Mouse (Mus musculus) CH12.LX (cell line): Measurements from ENCODE around the gene Gemin8.

ENCODE experiments used
- BHLHE40 ChIP-seq: IDR thresholded peaks from 2 replicates; pipeline ENCODE4 v1.6.1; 2011; ENCODE audit warnings: mild to moderate bottlenecking, low read depth, low read length, improper control_type of control experiment
- CHD1 ChIP-seq: IDR thresholded peaks from 2 replicates; pipeline ENCODE4 v1.6.1; 2012; ENCODE audit warnings: low read depth, low read length, improper control_type of control experiment, inconsistent platforms
- CTCF ChIP-seq, 2 experiments: IDR thresholded peaks in 1 of 2; conservative IDR thresholded peaks in 1 of 2; 2 replicates each; pipeline ENCODE4 v1.5.1; 2011 to 2012; ENCODE audit warnings: low read depth in 2 of 2, low read length in 2 of 2, improper control_type of control experiment in 1 of 2, inconsistent platforms in 1 of 2, mild to moderate bottlenecking in 1 of 2, moderate library complexity in 1 of 2
- EP300 ChIP-seq: IDR thresholded peaks from 2 replicates; pipeline ENCODE4 v1.6.1; 2011; ENCODE audit warnings: low read length, improper control_type of control experiment
- MAZ ChIP-seq: IDR thresholded peaks from 2 replicates; pipeline ENCODE4 v1.6.1; 2012; ENCODE audit warnings: low read depth, mild to moderate bottlenecking, inconsistent platforms, low read length, improper control_type of control experiment, moderate library complexity
- MYC ChIP-seq: IDR thresholded peaks from 2 replicates; pipeline ENCODE4 v1.6.1; 2011; ENCODE audit warnings: low read depth, mild to moderate bottlenecking, improper control_type of control experiment, low read length
- NELFE ChIP-seq: IDR thresholded peaks from 2 replicates; pipeline ENCODE4 v1.6.1; 2011; ENCODE audit warnings: low read depth, low read length, improper control_type of control experiment
- NRF1 ChIP-seq: IDR thresholded peaks from 2 replicates; pipeline ENCODE4 v1.6.1; 2014; ENCODE audit warnings: low read depth, mild to moderate bottlenecking, inconsistent platforms, low read length, improper control_type of control experiment, moderate library complexity
- POLR2A ChIP-seq: IDR thresholded peaks from 2 replicates; pipeline ENCODE4 v1.6.1; 2011; ENCODE audit warnings: low read depth, mild to moderate bottlenecking, improper control_type of control experiment, low read length
- POLR2AphosphoS2 ChIP-seq: IDR thresholded peaks from 2 replicates; pipeline ENCODE4 v1.6.1; 2011; ENCODE audit warnings: low read depth, low read length, improper control_type of control experiment
- TCF12 ChIP-seq: IDR thresholded peaks from 2 replicates; pipeline ENCODE4 v1.6.1; 2014; ENCODE audit warnings: low read depth, mild to moderate bottlenecking, inconsistent platforms, low read length, improper control_type of control experiment
- USF1 ChIP-seq: IDR thresholded peaks from 2 replicates; pipeline ENCODE4 v1.6.1; 2014; ENCODE audit warnings: low read depth, mild to moderate bottlenecking, inconsistent platforms, low read length, improper control_type of control experiment
- ZC3H11A ChIP-seq: IDR thresholded peaks from 2 replicates; pipeline ENCODE4 v1.6.1; 2012; ENCODE audit warnings: low read depth, mild to moderate bottlenecking, inconsistent platforms, low read length, improper control_type of control experiment
- ZMIZ1 ChIP-seq: IDR thresholded peaks from 2 replicates; pipeline ENCODE4 v1.6.1; 2012; ENCODE audit warnings: low read depth, mild to moderate bottlenecking, inconsistent platforms, low read length, improper control_type of control experiment

DNA sequence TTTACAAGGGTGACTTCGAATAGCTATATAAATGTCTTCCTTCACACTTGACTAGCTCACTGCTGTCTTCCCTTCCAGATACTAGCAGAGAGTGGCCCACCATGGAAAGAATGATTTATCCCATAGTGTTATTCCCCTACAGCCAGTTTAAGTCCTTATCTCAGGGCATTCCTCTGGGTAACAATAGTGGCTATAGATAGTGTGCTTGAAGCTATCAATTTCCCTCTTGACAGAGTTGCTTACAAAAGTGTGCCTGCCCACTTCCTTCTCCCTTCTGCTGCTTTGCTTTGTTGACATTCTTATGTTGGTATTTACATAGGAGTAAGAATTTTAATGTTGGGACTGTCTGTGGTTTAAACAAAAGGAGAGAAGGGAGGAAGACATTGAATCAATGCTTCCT, 17.5 kb downstream of the Gemin8 start:
- TF ChIP-seq MAZ (no peak), EP300 (no peak), NRF1 (no peak), POLR2AphosphoS2 (no peak), CHD1 (no peak), POLR2A (no peak), CTCF (conservative IDR thresholded peaks at IDR 0.05 in 1 of 2, IDR thresholded peaks at IDR 0.05 in 1 of 2; ENCODE audit: low read depth in 2 of 2, low read length in 2 of 2) (no peak), MYC (no peak), TCF12 (no peak), ZMIZ1 (no peak), ZC3H11A (no peak), USF1 (no peak), BHLHE40 (no peak), NELFE (no peak)
